In the genomic region with DNA sequence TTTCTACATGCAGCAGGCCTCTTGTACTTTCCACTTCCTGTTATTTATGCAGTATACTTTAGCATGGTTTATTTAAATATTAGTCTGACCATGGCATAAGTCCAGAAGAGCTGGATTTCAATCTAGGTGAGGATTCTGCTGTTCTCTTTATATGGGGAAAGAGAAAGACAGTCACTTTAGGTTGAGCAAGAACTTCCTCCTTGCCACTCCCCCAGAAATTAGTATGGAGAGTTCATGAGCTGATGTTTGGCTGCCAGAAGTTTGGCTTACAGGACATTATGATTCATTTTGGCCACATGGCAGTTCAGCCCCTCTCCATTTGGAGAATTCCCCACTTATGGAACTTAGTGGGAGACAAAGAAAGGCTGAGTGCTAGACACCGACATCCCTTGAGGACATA, we compare ENCODE assay signal across 14 mouse cellular contexts.
"Had no signal": no experiment of that assay in that cellular context is flagged by ENCODE, and none has a peak within 500 bp of the region (broad histone marks: within the 10 kb centered on the region; RNA-seq: fewer than 3 reads in every experiment).

No protein-coding gene starts in this region.

- H3K36me3 ChIP-seq: limb, embryonic 10.5 days; liver, embryonic 12.5 days; lung, embryonic 15.5 days; midbrain, embryonic 10.5 days; neural tube, embryonic 12.5 days had no signal

- H3K27ac ChIP-seq: left cerebral cortex, adult 2 months; limb, embryonic 10.5 days; liver, embryonic 12.5 days; lung, embryonic 15.5 days; midbrain, embryonic 10.5 days; neural tube, embryonic 12.5 days had no signal

- H3K4me2 ChIP-seq: liver, embryonic 12.5 days; lung, embryonic 15.5 days; neural tube, embryonic 12.5 days had no signal

- ATAC-seq: liver, embryonic 12.5 days had no signal

- H3K9me3 ChIP-seq: limb, embryonic 10.5 days; liver, embryonic 12.5 days; lung, embryonic 15.5 days; midbrain, embryonic 10.5 days; neural tube, embryonic 12.5 days had no signal

- H3K4me3 ChIP-seq: left cerebral cortex, adult 2 months; limb, embryonic 10.5 days; liver, embryonic 12.5 days; lung, embryonic 15.5 days; midbrain, embryonic 10.5 days; neural tube, embryonic 12.5 days had no signal

- DNase-seq: kidney, adult 11 months; kidney, postnatal 14 days; midbrain, embryonic 14.5 days; retina, postnatal 1 day; right cerebral cortex, postnatal 4 days; spleen, adult 18-20 months; thymus, adult 18-20 months; thymus, postnatal 14 days had no signal

- H3K4me1 ChIP-seq: liver, embryonic 12.5 days; lung, embryonic 15.5 days; midbrain, embryonic 10.5 days; neural tube, embryonic 12.5 days had no signal

- H3K9ac ChIP-seq: liver, embryonic 12.5 days; lung, embryonic 15.5 days; neural tube, embryonic 12.5 days had no signal

- H3K27me3 ChIP-seq: liver, embryonic 12.5 days; lung, embryonic 15.5 days; neural tube, embryonic 12.5 days had no signal
